Mouse (Mus musculus) embryonic facial prominence, embryonic 14.5 days (tissue): ENCODE results near the gene Tbk1. TPM values are rescaled to one million over a fixed set of nuclear protein-coding genes. Genes with fewer than 3 reads are reported as not detected.

Source experiments
- ATAC-seq: fragments of 200-750 bp; cut with Nextera tagmentation; 2 replicates; pipeline ENCODE4 v1.8.0; 2017; ENCODE audit warnings: low read depth, moderate number of reproducible peaks, moderate TSS enrichment
- DNase-seq: peaks from one replicate; pipeline ENCODE4 v3.0.0-alpha.2; 2015; ENCODE audit warnings: low spot score
- H3K27ac ChIP-seq: fragments of 300-500 bp; sonication (generic); replicated peaks from 2 replicates; pipeline ENCODE4 v1.5.1; 2014; ENCODE audit warnings: low read depth, mild to moderate bottlenecking, low read length, moderate library complexity
- H3K27me3 ChIP-seq: fragments of 300-500 bp; sonication (generic); replicated peaks from 2 replicates; pipeline ENCODE4 v1.6.1; 2014; ENCODE audit warnings: low read length; ENCODE audit not compliant: control insufficient read depth, insufficient read depth
- H3K36me3 ChIP-seq: fragments of 300-500 bp; sonication (generic); 2 replicates; pipeline ENCODE4 v1.6.1; 2014; ENCODE audit warnings: low read length, mixed read lengths; ENCODE audit not compliant: control insufficient read depth, insufficient read depth
- H3K4me1 ChIP-seq: fragments of 300-500 bp; sonication (generic); 2 replicates; pipeline ENCODE4 v1.6.1; 2014; ENCODE audit warnings: antibody characterized with exemption, low read length; ENCODE audit not compliant: control insufficient read depth, insufficient read depth
- H3K4me2 ChIP-seq: fragments of 300-500 bp; sonication (generic); 2 replicates; pipeline ENCODE4 v1.6.1; 2014; ENCODE audit warnings: low read depth, mild to moderate bottlenecking, low read length, moderate library complexity, mixed read lengths
- H3K4me3 ChIP-seq: fragments of 300-500 bp; sonication (generic); 2 replicates; pipeline ENCODE4 v1.5.1; 2014; ENCODE audit warnings: low read depth, mild to moderate bottlenecking, low read length
- H3K9ac ChIP-seq: fragments of 300-500 bp; sonication (generic); 2 replicates; pipeline ENCODE4 v1.6.1; 2014; ENCODE audit warnings: low read depth, mild to moderate bottlenecking, low read length, moderate library complexity, mixed read lengths
- H3K9me3 ChIP-seq: fragments of 300-500 bp; sonication (generic); 2 replicates; pipeline ENCODE4 v1.6.1; 2016; ENCODE audit warnings: low read length; ENCODE audit not compliant: control insufficient read depth
- WGBS: fragments of 180-500 bp; shearing (Covaris S2); extraction: QIAGEN DNeasy Blood & Tissue Kit; methylation state at CpG from one replicate; pipeline ENCODE4 v1.1.7; 2014; 5-methylcytosine and 5-hydroxymethylcytosine counted together
- polyA plus RNA-seq: library from polyadenylated mRNA; unstranded; fragments of >200 nt; fragmentation: Nextera tagmentation; extraction: Ambion mirVana; gene quantifications from 2 replicates; pipeline ENCODE4 v1.2.1, GENCODE M21; 2014

Gene Tbk1
- polyA plus RNA-seq, 1 experiment from 2014 or later = 28.6 TPM

- WGBS = 15% methylated on average over 23 of the region's 23 CpGs
- no peaks in the 10 kb centered on the region for H3K4me1 ChIP-seq
- H3K4me3 ChIP-seq = no peak overlapping the region
- no peaks in the 10 kb centered on the region for H3K27me3 ChIP-seq
- ATAC-seq = peak; percentile 88
- DNase-seq = peak; percentile 84
- no peak overlapping the region; the same call in 1 of the 2 replicates for H3K27ac ChIP-seq
- H3K9me3 ChIP-seq = no peaks in the 10 kb centered on the region
- H3K36me3 ChIP-seq = peaks cover 56% of the 10 kb centered on the region
- H3K4me2 ChIP-seq = peak overlapping the region; percentile 31; the same call in 1 of the 2 replicates
- H3K9ac ChIP-seq = no peak overlapping the region
These were observed 17.5 kb downstream of the Tbk1 start for GRCm38 (mm10) chr10:121569001-121569589.

DNA sequence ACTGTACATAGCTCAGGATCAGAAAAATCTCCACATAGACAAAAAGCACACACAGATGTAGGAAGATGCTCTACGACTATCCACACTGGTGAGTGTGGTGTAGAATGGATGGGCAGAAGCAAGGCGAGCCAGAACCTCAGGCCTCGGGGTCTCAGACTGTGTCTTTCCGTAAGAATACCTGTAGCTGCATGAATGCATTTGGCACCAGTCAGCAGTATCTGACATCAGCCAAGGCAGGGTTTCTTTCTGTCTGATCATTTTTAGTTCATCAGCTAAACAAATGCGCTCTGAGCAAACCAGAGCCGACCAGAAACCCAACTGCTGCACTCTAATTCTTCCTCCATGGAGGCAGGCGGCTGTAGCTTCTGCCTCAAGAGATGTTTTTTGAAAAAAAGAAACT, 18.1 kb downstream of the Tbk1 start:
- ATAC-seq = no peak; the same call in 1 of the 2 replicates
- Histone ChIP-seq H3K4me3 (no peak overlapping the region), H3K9me3 (no peaks in the 10 kb centered on the region), H3K27me3 (no peaks in the 10 kb centered on the region), H3K4me2 (peak overlapping the region; percentile 31; the same call in 1 of the 2 replicates), H3K36me3 (peaks cover 62% of the 10 kb centered on the region), H3K27ac (no peak overlapping the region), H3K4me1 (no peaks in the 10 kb centered on the region), H3K9ac (no peak overlapping the region)
- whole genome bisulfite sequencing = 67% methylated on average over 7 of the region's 7 CpGs
- DNase-seq = peak; percentile 12

GRCm38 (mm10) chr10:121568026-121568425, 18.6 kb downstream of the Tbk1 start:
- ATAC-seq = no peak
- Histone ChIP-seq H3K4me2 (no peak overlapping the region), H3K36me3 (peaks cover 65% of the 10 kb centered on the region), H3K9me3 (no peaks in the 10 kb centered on the region), H3K4me3 (no peak overlapping the region), H3K27ac (no peak overlapping the region), H3K9ac (no peak overlapping the region), H3K27me3 (no peaks in the 10 kb centered on the region), H3K4me1 (no peaks in the 10 kb centered on the region)
- no peak for DNase-seq
- WGBS = 94% methylated on average over 10 of the region's 10 CpGs

DNA sequence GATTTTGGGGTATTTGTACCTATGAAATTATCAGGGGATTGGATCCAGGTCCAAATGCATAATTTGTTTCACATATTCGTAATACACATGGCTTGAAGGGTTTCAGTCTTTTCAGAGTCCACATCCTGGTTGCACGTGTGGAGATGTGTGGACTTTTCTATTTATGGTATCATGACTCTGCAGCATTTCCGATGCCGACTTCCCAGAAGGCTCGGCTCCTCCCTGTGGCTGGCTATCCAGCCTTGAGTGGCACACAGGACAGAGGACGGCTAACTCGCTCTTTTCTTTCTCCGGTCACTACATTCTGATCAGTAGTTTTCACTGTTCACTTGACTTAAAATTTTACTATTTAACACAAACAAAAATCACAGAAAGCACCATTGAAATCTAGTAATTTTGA, 22.1 kb downstream of the Tbk1 start:
- Histone ChIP-seq H3K4me2 (no peak overlapping the region), H3K36me3 (peaks cover 67% of the 10 kb centered on the region), H3K4me1 (no peaks in the 10 kb centered on the region), H3K9me3 (no peaks in the 10 kb centered on the region), H3K4me3 (no peak overlapping the region), H3K27me3 (no peaks in the 10 kb centered on the region), H3K9ac (no peak overlapping the region), H3K27ac (no peak overlapping the region)
- DNase-seq (no peak), ATAC-seq (no peak)
- 90% methylated on average over 8 of the region's 8 CpGs for WGBS

- no peak for DNase-seq
These were observed 28.4 kb downstream of the Tbk1 start for GRCm38 (mm10) chr10:121558231-121558630.

DNA sequence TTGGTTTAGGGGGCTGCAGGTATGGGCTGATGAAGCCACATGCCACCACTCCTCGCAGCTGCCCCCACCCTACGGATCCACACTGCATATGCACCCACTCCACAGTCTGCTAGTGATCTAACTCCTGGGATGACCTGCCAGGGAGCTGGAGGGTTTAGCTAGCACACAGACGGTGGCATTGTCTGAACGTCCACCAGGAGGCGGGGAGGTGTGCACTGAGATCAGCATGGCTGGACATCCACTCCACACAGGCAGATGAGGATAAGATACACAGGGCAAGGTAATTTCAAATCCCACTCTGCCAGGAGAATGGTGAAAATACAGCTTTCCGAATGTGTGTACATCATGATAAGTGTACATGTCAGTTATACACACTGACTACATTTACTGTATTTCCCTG, 30.3 kb downstream of the Tbk1 start:
- DNase-seq = no peak
- H3K4me2 ChIP-seq = no peak overlapping the region
- no peak for ATAC-seq
- no peak overlapping the region for H3K4me3 ChIP-seq
- peaks cover 95% of the 10 kb centered on the region for H3K36me3 ChIP-seq
- H3K27me3 ChIP-seq = no peaks in the 10 kb centered on the region
- no peaks in the 10 kb centered on the region for H3K9me3 ChIP-seq
- H3K27ac ChIP-seq = no peak overlapping the region
- H3K9ac ChIP-seq = no peak overlapping the region
- 76% methylated on average over 6 of the region's 6 CpGs for WGBS
- H3K4me1 ChIP-seq = no peaks in the 10 kb centered on the region

More at GRCm38 (mm10) chr10:121558231-121558630, 28.4 kb downstream of the Tbk1 start:
- Histone ChIP-seq H3K4me2 (no peak overlapping the region), H3K27me3 (no peaks in the 10 kb centered on the region), H3K27ac (no peak overlapping the region), H3K36me3 (peaks cover 91% of the 10 kb centered on the region), H3K4me1 (no peaks in the 10 kb centered on the region), H3K9ac (no peak overlapping the region), H3K9me3 (no peaks in the 10 kb centered on the region), H3K4me3 (no peak overlapping the region)
- WGBS = 86% methylated on average over 2 of the region's 2 CpGs
- ATAC-seq = no peak

DNA sequence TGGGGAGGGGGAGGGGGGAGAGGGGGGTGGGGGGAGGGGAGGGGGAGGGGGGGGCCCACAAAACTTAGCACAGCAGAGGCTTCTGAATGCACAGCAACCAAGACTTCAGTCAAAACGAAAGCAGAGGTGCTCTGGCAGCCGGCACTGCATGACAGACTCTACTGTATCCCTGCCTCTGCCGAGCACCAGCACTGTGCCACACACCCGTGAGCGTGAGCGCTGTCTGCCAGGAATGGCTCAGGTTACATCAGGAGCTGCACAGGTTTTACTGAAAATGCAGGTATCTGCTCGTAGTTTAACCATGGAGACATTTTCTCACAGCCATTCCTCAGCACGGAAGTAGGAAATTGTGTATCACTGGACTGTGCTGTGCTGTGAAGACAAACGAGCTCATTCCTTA, 36.3 kb downstream of the Tbk1 start:
- no peak overlapping the region for H3K9ac ChIP-seq
- no peaks in the 10 kb centered on the region for H3K9me3 ChIP-seq
- no peaks in the 10 kb centered on the region for H3K27me3 ChIP-seq
- DNase-seq (peak; percentile 57), ATAC-seq (peak; percentile 81)
- H3K27ac ChIP-seq = no peak overlapping the region
- no peaks in the 10 kb centered on the region for H3K4me1 ChIP-seq
- WGBS = 64% methylated on average over 9 of the region's 9 CpGs
- peaks cover 94% of the 10 kb centered on the region for H3K36me3 ChIP-seq
- no peak overlapping the region for H3K4me2 ChIP-seq
- H3K4me3 ChIP-seq = no peak overlapping the region

DNA sequence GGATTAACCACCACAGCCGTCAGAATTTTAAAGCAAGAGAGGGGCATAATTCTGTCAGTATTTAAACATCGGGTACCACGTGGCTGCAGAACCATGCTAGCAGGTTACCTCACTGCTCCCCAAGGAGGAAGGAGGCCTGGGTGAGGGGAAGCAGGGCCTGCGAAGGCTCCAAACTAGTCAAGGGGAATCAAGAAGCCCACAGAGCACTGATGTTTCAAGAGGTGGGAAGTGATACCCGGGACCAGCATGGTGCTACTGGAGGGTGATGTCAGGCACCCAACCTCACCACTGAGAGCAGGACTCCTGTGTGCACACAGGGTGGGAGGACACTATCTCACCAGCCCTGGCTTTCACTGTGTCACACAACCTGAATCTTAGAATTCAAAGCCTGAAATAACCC, 36.9 kb downstream of the Tbk1 start:
- Histone ChIP-seq H3K9me3 (no peaks in the 10 kb centered on the region), H3K27ac (no peak overlapping the region), H3K4me1 (no peaks in the 10 kb centered on the region), H3K9ac (no peak overlapping the region), H3K4me2 (no peak overlapping the region), H3K27me3 (no peaks in the 10 kb centered on the region), H3K4me3 (no peak overlapping the region), H3K36me3 (peaks cover 92% of the 10 kb centered on the region)
- no peak for ATAC-seq
- DNase-seq = no peak
- WGBS = 81% methylated on average over 5 of the region's 5 CpGs

DNA sequence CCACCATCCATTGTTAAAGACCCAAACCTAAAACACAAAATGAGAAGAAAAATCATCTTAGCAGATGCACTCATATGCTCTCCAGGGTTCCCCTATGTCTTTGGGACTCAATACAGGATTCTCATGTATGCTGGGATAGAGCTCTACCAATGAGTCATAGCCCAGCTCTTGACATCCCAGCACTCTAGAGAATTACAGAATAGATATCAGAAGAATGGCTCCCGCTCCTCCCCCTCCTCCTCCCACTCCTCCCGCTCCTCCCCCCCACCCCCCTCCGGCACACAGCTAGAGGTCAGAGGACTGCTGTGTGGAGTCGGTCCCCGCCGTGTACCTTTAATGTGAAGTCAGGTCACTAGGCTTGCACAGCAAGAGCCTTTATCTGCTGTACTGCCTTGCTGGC, 39.4 kb downstream of the Tbk1 start:
- no peak overlapping the region for H3K4me3 ChIP-seq
- no peaks in the 10 kb centered on the region for H3K9me3 ChIP-seq
- 76% methylated on average over 5 of the region's 6 CpGs for WGBS
- H3K9ac ChIP-seq = no peak overlapping the region
- H3K27ac ChIP-seq = no peak overlapping the region
- ATAC-seq (no peak), DNase-seq (no peak)
- no peaks in the 10 kb centered on the region for H3K4me1 ChIP-seq
- peaks cover 67% of the 10 kb centered on the region for H3K36me3 ChIP-seq
- H3K27me3 ChIP-seq = no peaks in the 10 kb centered on the region
- H3K4me2 ChIP-seq = no peak overlapping the region
